Mouse (Mus musculus): ENCODE measurements around the gene Fam216a. TPM values are rescaled to one million over a fixed set of nuclear protein-coding genes. Genes with fewer than 3 reads are reported as not detected.

The Fam216a gene
- total and polyA plus RNA-seq, 3 experiments = 10.7 to 12.3 (median 11.1) TPM

DNA sequence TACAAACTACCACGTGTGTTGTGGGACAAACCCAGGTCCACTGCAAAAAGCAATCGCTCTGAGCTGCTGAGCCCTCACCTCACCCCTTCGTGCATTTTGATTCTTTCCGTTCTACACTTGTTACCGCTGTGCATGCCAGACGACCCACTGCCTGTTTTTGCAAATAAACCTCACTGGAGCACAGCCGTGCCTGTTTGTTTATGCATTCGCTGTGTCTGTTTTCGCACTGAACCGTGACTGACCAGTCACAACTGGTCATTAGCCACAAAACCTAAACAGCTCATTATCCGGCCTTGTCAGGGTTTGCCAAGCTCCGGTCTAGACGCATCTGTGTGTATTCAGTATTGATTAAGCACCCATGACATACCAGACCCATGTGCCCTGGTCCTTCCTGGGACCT lies 30.0 kb upstream of the Fam216a start:
- 78% methylated on average over 13 of the region's 13 CpGs for WGBS
- Histone ChIP-seq H3K79me2 (replicated peaks; ENCODE audit: control insufficient read depth, insufficient read depth, low read length) (no peaks in the 10 kb centered on the region), H3K36me3 (ENCODE audit: control insufficient read depth, insufficient read depth, low read length) (peaks cover 15% of the 10 kb centered on the region), H3K9ac (ENCODE audit: low read depth, low read length) (no peak overlapping the region), H3K27me3 (ENCODE audit: control insufficient read depth, insufficient read depth, low read length) (no peaks in the 10 kb centered on the region), H3K4me1 (ENCODE audit: control insufficient read depth, insufficient read depth, low read length) (peaks cover 23% of the 10 kb centered on the region), H3K4me3 (no peak overlapping the region), H3K27ac (peak overlapping the region; percentile 57)
- TF ChIP-seq EP300 (IDR thresholded peaks at IDR 0.05; ENCODE audit: insufficient read depth, low read depth, low read length) (no peak), POLR2A (IDR thresholded peaks at IDR 0.05; ENCODE audit: insufficient read depth, low read depth, low read length) (no peak), CTCF (IDR thresholded peaks at IDR 0.05) (no peak)
- no peak for DNase-seq
- intact Hi-C loops (cut with DNase I) = loop anchor here (5.0 kb wide), 2 partner anchors 50 to 330 kb away; no protein-coding TSS in a partner anchor

DNA sequence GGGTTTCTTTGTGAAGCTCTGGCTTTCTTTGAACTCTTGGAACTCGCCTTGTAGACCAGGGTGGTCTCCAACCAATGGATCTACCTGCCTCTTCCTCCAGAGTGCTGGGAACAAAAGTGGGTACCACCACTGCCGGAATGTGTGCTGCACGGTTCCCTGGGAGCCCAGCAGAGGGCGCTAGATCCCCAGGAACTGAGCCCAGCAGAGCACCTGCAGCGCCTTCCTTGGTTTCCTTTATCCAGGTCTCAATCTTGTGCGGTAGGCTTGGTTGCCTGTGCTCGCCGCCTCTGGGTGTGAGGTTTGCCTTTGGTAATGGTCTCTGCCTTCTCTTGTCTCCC lies 29.1 kb upstream of the Fam216a start:
- H3K4me3 ChIP-seq = peak overlapping the region; percentile 28
- peak overlapping the region; percentile 83 for H3K27ac ChIP-seq
- intact Hi-C loops (cut with DNase I) = loop anchor here (2.0 to 5.0 kb wide), 4 partner anchors 22 to 331 kb away; no protein-coding TSS in a partner anchor
- TF ChIP-seq POLR2A (IDR thresholded peaks at IDR 0.05; ENCODE audit: insufficient read depth, low read depth, low read length) (no peak), CTCF (IDR thresholded peaks at IDR 0.05) (no peak; the same call in 1 of the 2 replicates), EP300 (IDR thresholded peaks at IDR 0.05; ENCODE audit: insufficient read depth, low read depth, low read length) (peak; percentile 61; the same call in 1 of the 2 replicates)
- peak; percentile 76 to 85 for DNase-seq
- H3K36me3 ChIP-seq (ENCODE audit: control insufficient read depth, insufficient read depth, low read length) = peaks cover 17% of the 10 kb centered on the region
- no peak overlapping the region for H3K9ac ChIP-seq (ENCODE audit: low read depth, low read length)
- peaks cover 23% of the 10 kb centered on the region for H3K4me1 ChIP-seq (ENCODE audit: control insufficient read depth, insufficient read depth, low read length)
- H3K27me3 ChIP-seq (ENCODE audit: control insufficient read depth, insufficient read depth, low read length) = no peaks in the 10 kb centered on the region
- 26% methylated on average over 8 of the region's 8 CpGs for WGBS
- no peaks in the 10 kb centered on the region for H3K79me2 ChIP-seq (replicated peaks; ENCODE audit: control insufficient read depth, insufficient read depth, low read length)

DNA sequence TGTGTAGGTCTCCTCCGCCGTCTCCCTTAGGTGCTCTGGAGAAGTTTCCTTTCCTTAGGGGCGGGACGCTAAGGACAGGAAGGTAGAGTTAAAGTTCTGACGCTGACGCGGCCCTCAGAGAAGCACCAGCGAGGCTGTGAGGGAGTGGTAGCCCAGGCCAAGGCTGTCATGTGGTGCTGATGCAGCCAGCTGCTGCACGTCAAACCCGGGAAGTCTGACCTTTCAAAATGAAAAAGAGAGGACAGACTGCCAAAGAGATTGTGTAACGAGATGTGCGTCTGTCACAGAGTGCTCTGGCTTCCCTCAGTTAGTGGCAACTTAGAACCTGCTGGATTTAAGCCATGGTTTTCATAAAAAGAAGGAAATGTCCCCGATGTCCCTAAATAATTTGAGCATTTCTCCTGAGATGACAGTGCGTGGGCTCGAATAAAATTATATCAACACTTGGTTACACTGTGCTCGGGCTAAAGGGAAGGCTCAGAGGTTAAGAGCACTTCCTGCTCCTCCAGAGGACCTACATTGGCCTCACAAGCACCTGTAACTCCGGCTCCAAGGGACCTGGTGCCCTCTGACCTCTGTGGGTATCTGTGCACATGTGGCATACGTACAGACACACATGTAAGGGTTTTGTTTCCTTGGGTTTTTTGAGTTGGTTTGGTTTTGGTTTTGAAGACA lies 28.6 kb upstream of the Fam216a start:
- Histone ChIP-seq H3K36me3 (ENCODE audit: control insufficient read depth, insufficient read depth, low read length) (peaks cover 17% of the 10 kb centered on the region), H3K9ac (ENCODE audit: low read depth, low read length) (peak overlapping the region; percentile 33), H3K79me2 (replicated peaks; ENCODE audit: control insufficient read depth, insufficient read depth, low read length) (no peaks in the 10 kb centered on the region), H3K4me3 (peak overlapping the region; percentile 28), H3K4me1 (ENCODE audit: control insufficient read depth, insufficient read depth, low read length) (peaks cover 23% of the 10 kb centered on the region), H3K27me3 (ENCODE audit: control insufficient read depth, insufficient read depth, low read length) (no peaks in the 10 kb centered on the region), H3K27ac (peak overlapping the region; percentile 83)
- TF ChIP-seq CTCF (IDR thresholded peaks at IDR 0.05) = no peak
- TF ChIP-seq EP300 (IDR thresholded peaks at IDR 0.05; ENCODE audit: insufficient read depth, low read depth, low read length) = peak; percentile 96
- peak; percentile 35; the same call in 1 of the 2 replicates for TF ChIP-seq POLR2A (IDR thresholded peaks at IDR 0.05; ENCODE audit: insufficient read depth, low read depth, low read length)
- WGBS = 9% methylated on average over 18 of the region's 18 CpGs
- intact Hi-C loops (cut with DNase I) = loop anchor here (2.0 to 5.0 kb wide), 4 partner anchors 22 to 332 kb away; no protein-coding TSS in a partner anchor
- peak; percentile 79 to 89 for DNase-seq

DNA sequence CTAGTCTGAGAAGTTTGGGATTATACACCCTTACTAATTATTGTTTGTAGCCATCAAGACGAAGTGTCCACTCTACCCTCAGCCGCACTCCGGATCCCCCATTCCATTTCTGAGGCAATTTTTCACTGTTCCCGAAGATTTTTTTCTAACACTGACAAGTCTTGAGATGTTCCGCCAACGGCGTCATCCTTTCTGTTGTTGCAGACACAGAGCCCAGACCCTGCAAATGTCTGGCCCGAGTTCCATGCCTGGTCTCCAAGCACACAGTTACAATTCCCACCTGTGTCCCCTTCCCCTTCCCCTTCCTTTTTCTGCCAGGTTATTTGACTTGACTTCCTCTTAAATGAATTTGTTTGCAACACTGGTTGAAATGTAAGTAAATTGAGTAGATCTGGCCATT lies 27.7 kb upstream of the Fam216a start:
- 52% methylated on average over 8 of the region's 8 CpGs for WGBS

DNA sequence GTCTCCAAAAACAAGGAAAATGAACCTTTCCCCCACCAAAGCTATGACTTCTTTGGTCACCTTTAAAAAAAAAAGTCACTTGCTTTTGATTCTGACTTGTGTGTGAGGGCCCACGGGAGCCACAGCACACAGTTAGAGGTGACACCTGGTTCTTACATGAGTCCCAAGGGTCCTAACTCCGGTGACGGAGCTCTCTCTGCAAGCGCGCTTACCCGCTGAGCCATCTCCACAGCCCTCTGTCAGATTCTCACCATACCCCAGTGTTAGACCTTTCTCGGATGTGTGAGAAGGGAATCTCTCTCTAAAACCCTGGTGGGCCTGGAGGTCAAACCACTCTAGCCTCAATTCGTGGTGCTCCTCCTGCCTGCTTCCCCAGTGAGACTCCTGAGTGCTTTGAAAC lies 25.3 kb upstream of the Fam216a start:
- TF ChIP-seq CTCF (IDR thresholded peaks at IDR 0.05) (no peak), EP300 (IDR thresholded peaks at IDR 0.05; ENCODE audit: insufficient read depth, low read depth, low read length) (no peak), POLR2A (IDR thresholded peaks at IDR 0.05; ENCODE audit: insufficient read depth, low read depth, low read length) (no peak)
- intact Hi-C loops (cut with DNase I) = no loop called here
- Histone ChIP-seq H3K27me3 (ENCODE audit: control insufficient read depth, insufficient read depth, low read length) (no peaks in the 10 kb centered on the region), H3K79me2 (replicated peaks; ENCODE audit: control insufficient read depth, insufficient read depth, low read length) (peaks cover 10% of the 10 kb centered on the region; the same call in 1 of the 2 replicates), H3K4me3 (peak overlapping the region; percentile 7), H3K9ac (ENCODE audit: low read depth, low read length) (no peak overlapping the region), H3K36me3 (ENCODE audit: control insufficient read depth, insufficient read depth, low read length) (peaks cover 17% of the 10 kb centered on the region), H3K27ac (peak overlapping the region; percentile 90), H3K4me1 (ENCODE audit: control insufficient read depth, insufficient read depth, low read length) (peaks cover 27% of the 10 kb centered on the region)
- WGBS = 57% methylated on average over 8 of the region's 8 CpGs
- DNase-seq = peak in 1 of 2 experiments; percentile 34

More for the DNA sequence above, 27.7 kb upstream of the Fam216a start:
- no peak overlapping the region for H3K4me3 ChIP-seq
- H3K4me1 ChIP-seq (ENCODE audit: control insufficient read depth, insufficient read depth, low read length) = peaks cover 28% of the 10 kb centered on the region
- DNase-seq = peak in 1 of 2 experiments; percentile 28
- TF ChIP-seq EP300 (IDR thresholded peaks at IDR 0.05; ENCODE audit: insufficient read depth, low read depth, low read length) (no peak), CTCF (IDR thresholded peaks at IDR 0.05) (no peak), POLR2A (IDR thresholded peaks at IDR 0.05; ENCODE audit: insufficient read depth, low read depth, low read length) (no peak)
- no peak overlapping the region for H3K9ac ChIP-seq (ENCODE audit: low read depth, low read length)
- H3K27ac ChIP-seq = peak overlapping the region; percentile 83
- intact Hi-C loops (cut with DNase I) = loop anchor here (2.0 to 5.0 kb wide), 4 partner anchors 23 to 332 kb away; no protein-coding TSS in a partner anchor
- H3K36me3 ChIP-seq (ENCODE audit: control insufficient read depth, insufficient read depth, low read length) = peaks cover 17% of the 10 kb centered on the region
- H3K27me3 ChIP-seq (ENCODE audit: control insufficient read depth, insufficient read depth, low read length) = no peaks in the 10 kb centered on the region
- peaks cover 3% of the 10 kb centered on the region; the same call in 1 of the 2 replicates for H3K79me2 ChIP-seq (replicated peaks; ENCODE audit: control insufficient read depth, insufficient read depth, low read length)

DNA sequence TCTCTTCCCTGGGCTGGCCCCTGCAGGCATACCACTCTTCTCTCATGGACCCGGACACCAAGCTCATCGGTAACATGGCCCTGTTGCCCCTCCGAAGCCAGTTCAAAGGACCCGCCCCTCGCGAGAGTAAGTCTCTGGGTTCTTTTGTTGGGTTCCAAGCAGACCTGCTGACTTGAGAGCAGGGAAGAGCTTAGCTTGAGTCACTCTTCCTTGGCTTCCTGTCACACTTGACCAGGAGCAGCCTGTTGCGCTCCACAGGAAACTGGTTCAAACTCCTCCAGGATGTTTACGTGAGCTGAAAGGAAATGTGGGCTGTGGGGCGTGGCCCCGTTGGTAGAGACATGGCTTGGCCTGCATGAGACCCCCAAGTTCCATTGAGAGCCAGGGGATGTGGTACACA lies 24.6 kb upstream of the Fam216a start:
- TF ChIP-seq EP300 (IDR thresholded peaks at IDR 0.05; ENCODE audit: insufficient read depth, low read depth, low read length) (peak; percentile 96), CTCF (IDR thresholded peaks at IDR 0.05) (no peak), POLR2A (IDR thresholded peaks at IDR 0.05; ENCODE audit: insufficient read depth, low read depth, low read length) (peak; percentile 55)
- Histone ChIP-seq H3K79me2 (replicated peaks; ENCODE audit: control insufficient read depth, insufficient read depth, low read length) (peaks cover 10% of the 10 kb centered on the region; the same call in 1 of the 2 replicates), H3K4me1 (ENCODE audit: control insufficient read depth, insufficient read depth, low read length) (peaks cover 22% of the 10 kb centered on the region), H3K36me3 (ENCODE audit: control insufficient read depth, insufficient read depth, low read length) (peaks cover 17% of the 10 kb centered on the region), H3K27me3 (ENCODE audit: control insufficient read depth, insufficient read depth, low read length) (no peaks in the 10 kb centered on the region), H3K27ac (peak overlapping the region; percentile 90), H3K4me3 (peak overlapping the region; percentile 37), H3K9ac (ENCODE audit: low read depth, low read length) (peak overlapping the region; percentile 68)
- peak; percentile 71 to 77 for DNase-seq
- intact Hi-C loops (cut with DNase I) = no loop called here
- 42% methylated on average over 10 of the region's 10 CpGs for WGBS
